Mouse (Mus musculus): ENCODE measurements around the gene Dcaf6. TPM values are rescaled to one million over a fixed set of nuclear protein-coding genes. Genes with fewer than 3 reads are reported as not detected.

Dcaf6 gene
- total RNA-seq (2023) = 35.3 TPM

GRCm38 (mm10) chr1:165460360-165460800, at the start of gene Dcaf6, which contains the start of gene Mpc2:
Gene Dcaf6, minus strand, starts transcription at chr1:165460475.
Gene Mpc2, plus strand, starts transcription at chr1:165460637.

GRCm38 (mm10) chr1:165484688-165485233, 24.5 kb upstream of the Dcaf6 start, which contains the start of gene Adcy10:
Gene Adcy10, plus strand, starts transcription at chr1:165485183.

DNA sequence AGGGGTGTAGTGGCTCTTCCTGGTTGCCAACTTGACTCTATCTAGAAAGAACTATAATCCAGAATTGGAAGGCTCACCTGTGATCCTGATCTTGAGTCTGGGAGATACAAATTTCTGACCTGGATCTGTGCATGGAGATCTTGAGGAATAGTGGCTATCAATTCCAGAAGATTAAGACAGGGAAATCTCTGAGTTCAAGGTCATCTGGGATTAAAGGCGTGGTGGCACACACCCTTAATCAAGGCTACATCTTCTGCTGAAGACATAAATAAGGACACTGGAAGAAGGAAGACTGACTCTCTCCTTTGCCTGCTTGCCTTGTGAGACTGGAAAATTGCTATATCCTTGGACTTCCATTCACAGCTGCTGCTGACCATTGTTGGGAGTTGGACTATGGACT, 164.8 kb downstream of the Dcaf6 start, which contains the start of gene Gpr161:
Gene Gpr161, plus strand, starts transcription at position 301 of the 400 bp plus-strand sequence.

Other genes with a start within 250 kb of the Dcaf6 start
- gene Tiprl, start 223.5 kb downstream of the Dcaf6 start, total RNA-seq (2023) = 154 TPM
- gene Gpr161, start 164.7 kb downstream of the Dcaf6 start, total RNA-seq (2023) = 0.33 TPM
- gene Mpc2, start 162 bp upstream of the Dcaf6 start, total RNA-seq (2023) = 29.8 TPM
- 1.4 TPM for gene Adcy10, start 24.7 kb upstream of the Dcaf6 start, total RNA-seq (2023)
- 3.6 TPM for gene Mpzl1, start 174.1 kb upstream of the Dcaf6 start, total RNA-seq (2023)
- gene Rcsd1, start 249.3 kb upstream of the Dcaf6 start, total RNA-seq (2023) = 192 TPM

All from CD4-positive naive resting alpha-beta T cell, adult 57 days (primary cell).